Mouse (Mus musculus) MEL (cell line): ENCODE measurements around the gene Fgfr2. TPM values are rescaled to one million over a fixed set of nuclear protein-coding genes. Genes with fewer than 3 reads are reported as not detected.

Source experiments
- DNase-seq: peaks from one replicate; pipeline ENCODE4 v3.0.0; 2011; ENCODE audit warnings: low read depth, low spot score
- H3K27ac ChIP-seq: 2 replicates; pipeline ENCODE4 v1.5.1; 2012; ENCODE audit warnings: low read depth, mild to moderate bottlenecking, control low read depth, low read length, moderate library complexity; ENCODE audit not compliant: control insufficient read depth
- H3K27me3 ChIP-seq, 2 experiments: fragments of 150-350 bp in 1 of 2; sonication (generic) in 1 of 2; 2 replicates each; pipeline ENCODE4 v1.6.1; 2012; ENCODE audit warnings: low read length in 2 of 2, mild to moderate bottlenecking in 2 of 2, improper control_type of control experiment in 1 of 2, moderate library complexity in 1 of 2; ENCODE audit not compliant: insufficient read depth in 2 of 2, control insufficient read depth in 1 of 2
- H3K36me3 ChIP-seq, 2 experiments: 2 replicates each; pipeline ENCODE4 v1.6.1; 2012 to 2014; ENCODE audit warnings: low read length in 2 of 2, improper control_type of control experiment in 1 of 2, inconsistent platforms in 1 of 2, mild to moderate bottlenecking in 1 of 2; ENCODE audit not compliant: insufficient read depth in 2 of 2, control insufficient read depth in 1 of 2
- H3K4me1 ChIP-seq, 2 experiments: fragments of 150-350 bp in 1 of 2; sonication (generic) in 1 of 2; 2 replicates each; pipeline ENCODE4 v1.6.1; 2012; ENCODE audit warnings: low read length in 2 of 2, improper control_type of control experiment in 1 of 2, mild to moderate bottlenecking in 1 of 2; ENCODE audit not compliant: insufficient read depth in 2 of 2, control insufficient read depth in 1 of 2
- H3K4me3 ChIP-seq, 2 experiments: fragments of 150-350 bp in 1 of 2; sonication (generic) in 1 of 2; 2 replicates each; pipeline ENCODE4 v1.5.1; 2012; ENCODE audit warnings: low read depth in 2 of 2, low read length in 2 of 2, mild to moderate bottlenecking in 2 of 2, moderate library complexity in 2 of 2, control low read depth in 1 of 2, improper control_type of control experiment in 1 of 2; ENCODE audit not compliant: control insufficient read depth in 1 of 2, insufficient read depth in 1 of 2
- H3K79me2 ChIP-seq: 2 replicates; pipeline ENCODE4 v1.6.1; 2012; ENCODE audit warnings: mild to moderate bottlenecking, low read length, moderate library complexity; ENCODE audit not compliant: control insufficient read depth, poor library complexity, insufficient read depth
- H3K9ac ChIP-seq: 2 replicates; pipeline ENCODE4 v1.6.1; 2012; ENCODE audit warnings: low read depth, mild to moderate bottlenecking, control low read depth, low read length, moderate library complexity; ENCODE audit not compliant: control insufficient read depth, poor library complexity, severe bottlenecking
- H3K9me3 ChIP-seq: fragments of 150-350 bp; sonication (generic); replicated peaks from 2 replicates; pipeline ENCODE4 v1.6.1; 2012; ENCODE audit warnings: mild to moderate bottlenecking, low read length, improper control_type of control experiment, moderate library complexity; ENCODE audit not compliant: insufficient read depth
- CHD1 ChIP-seq: IDR thresholded peaks from 2 replicates; pipeline ENCODE4 v1.6.1; 2012; ENCODE audit warnings: low read depth, mild to moderate bottlenecking, inconsistent platforms, low read length, improper control_type of control experiment
- CHD2 ChIP-seq: IDR thresholded peaks from 2 replicates; pipeline ENCODE4 v1.6.1; 2011; ENCODE audit warnings: low read length, improper control_type of control experiment
- CTCF ChIP-seq, 3 experiments: IDR thresholded peaks in 2 of 3; conservative IDR thresholded peaks in 1 of 3; 2 replicates each; pipeline ENCODE4 v1.5.1; 2011 to 2012; ENCODE audit warnings: low read length in 3 of 3, low read depth in 2 of 3, mild to moderate bottlenecking in 2 of 3, improper control_type of control experiment in 1 of 3, inconsistent platforms in 1 of 3, mixed read lengths in 1 of 3, moderate library complexity in 1 of 3; ENCODE audit not compliant: control insufficient read depth in 1 of 3, insufficient read depth in 1 of 3, poor library complexity in 1 of 3, severe bottlenecking in 1 of 3
- E2F4 ChIP-seq: IDR thresholded peaks from 2 replicates; pipeline ENCODE4 v1.6.1; 2011; ENCODE audit warnings: low read depth, low read length, improper control_type of control experiment, borderline replicate concordance
- EP300 ChIP-seq, 2 experiments: IDR thresholded peaks; 2 replicates each; pipeline ENCODE4 v1.6.1; 2011; ENCODE audit warnings: improper control_type of control experiment in 2 of 2, low read length in 2 of 2, low read depth in 1 of 2, mild to moderate bottlenecking in 1 of 2
- ETS1 ChIP-seq: IDR thresholded peaks from 2 replicates; pipeline ENCODE4 v1.6.1; 2012; ENCODE audit warnings: low read depth, mild to moderate bottlenecking, inconsistent platforms, low read length, improper control_type of control experiment, moderate library complexity
- JUND ChIP-seq: IDR thresholded peaks from 2 replicates; pipeline ENCODE4 v1.6.1; 2011; ENCODE audit warnings: low read depth, mild to moderate bottlenecking, improper control_type of control experiment, low read length
- MAFK ChIP-seq: IDR thresholded peaks from 2 replicates; pipeline ENCODE4 v1.6.1; 2011; ENCODE audit warnings: low read depth, mild to moderate bottlenecking, low read length, improper control_type of control experiment, borderline replicate concordance
- MAX ChIP-seq: IDR thresholded peaks from 2 replicates; pipeline ENCODE4 v1.6.1; 2011; ENCODE audit warnings: low read length, improper control_type of control experiment
- MYB ChIP-seq: IDR thresholded peaks from 2 replicates; pipeline ENCODE4 v1.6.1; 2011; ENCODE audit warnings: mild to moderate bottlenecking, low read depth, low read length, improper control_type of control experiment
- MYC ChIP-seq: IDR thresholded peaks from 2 replicates; pipeline ENCODE4 v1.6.1; 2011; ENCODE audit warnings: low read depth, mild to moderate bottlenecking, low read length, improper control_type of control experiment, moderate library complexity
- NELFE ChIP-seq: IDR thresholded peaks from 2 replicates; pipeline ENCODE4 v1.6.1; 2011; ENCODE audit warnings: low read depth, low read length, improper control_type of control experiment
- POLR2A ChIP-seq, 2 experiments: IDR thresholded peaks; 2 replicates each; pipeline ENCODE4 v1.6.1; 2011 to 2012; ENCODE audit warnings: low read length in 2 of 2, mild to moderate bottlenecking in 2 of 2, control low read depth in 1 of 2, improper control_type of control experiment in 1 of 2, low read depth in 1 of 2, moderate library complexity in 1 of 2; ENCODE audit not compliant: control insufficient read depth in 1 of 2, insufficient read depth in 1 of 2, poor library complexity in 1 of 2
- POLR2AphosphoS5 ChIP-seq: IDR thresholded peaks from 2 replicates; pipeline ENCODE4 v1.6.1; 2012; ENCODE audit warnings: low read depth, borderline replicate concordance, mild to moderate bottlenecking, inconsistent platforms, low read length, moderate library complexity, mixed read lengths
- RAD21 ChIP-seq: IDR thresholded peaks from 2 replicates; pipeline ENCODE4 v1.6.1; 2011; ENCODE audit warnings: mild to moderate bottlenecking, low read depth, low read length, improper control_type of control experiment
- SIN3A ChIP-seq: IDR thresholded peaks from 2 replicates; pipeline ENCODE4 v1.6.1; 2012; ENCODE audit warnings: low read length, improper control_type of control experiment, inconsistent platforms
- SMC3 ChIP-seq: IDR thresholded peaks from 2 replicates; pipeline ENCODE4 v1.6.1; 2011; ENCODE audit warnings: low read depth, low read length, improper control_type of control experiment
- TBP ChIP-seq: IDR thresholded peaks from 2 replicates; pipeline ENCODE4 v1.8.0; 2011; ENCODE audit warnings: low read depth, low read length, improper control_type of control experiment
- USF1 ChIP-seq: IDR thresholded peaks from 2 replicates; pipeline ENCODE4 v1.6.1; 2014; ENCODE audit warnings: low read depth, mild to moderate bottlenecking, inconsistent platforms, low read length, improper control_type of control experiment, moderate library complexity
- ZC3H11A ChIP-seq: IDR thresholded peaks from 2 replicates; pipeline ENCODE4 v1.6.1; 2012; ENCODE audit warnings: low read depth, mild to moderate bottlenecking, inconsistent platforms, low read length, improper control_type of control experiment
- polyA plus RNA-seq, 2 experiments: library from polyadenylated mRNA; stranded (reverse) in 1 of 2; unstranded in 1 of 2; fragments of >175 nt in 1 of 2; fragments of >200 nt in 1 of 2; gene quantifications; 2 replicates each; pipeline versions ENCODE4 v1.2.1 to v1.2.4; 2012; ENCODE audit warnings: low replicate concordance in 2 of 2, low read depth in 1 of 2; ENCODE audit not compliant: insufficient read length in 2 of 2, insufficient read depth in 1 of 2, missing spikeins in 1 of 2
- total RNA-seq: library from RNA; depleted of rRNA; stranded (reverse); fragments of 300-350 nt; gene quantifications from 2 replicates; pipeline ENCODE4 v1.2.3, GENCODE M21; 2012

Gene Fgfr2
- total and polyA plus RNA-seq, 3 experiments = not detected

- Histone ChIP-seq H3K4me3 (no peak overlapping the region), H3K9ac (no peak overlapping the region), H3K4me1 (no peaks in the 10 kb centered on the region), H3K79me2 (no peaks in the 10 kb centered on the region), H3K9me3 (no peaks in the 10 kb centered on the region), H3K27ac (no peak overlapping the region), H3K27me3 (no peaks in the 10 kb centered on the region), H3K36me3 (peaks cover 0 to 1% of the 10 kb centered on the region in 2 experiments; a peak in 2 of 4 replicates)
- no peak for DNase-seq
- TF ChIP-seq MYC (no peak), CTCF (IDR thresholded peaks at IDR 0.05 in 2 of 3, conservative IDR thresholded peaks at IDR 0.05 in 1 of 3; ENCODE audit: control insufficient read depth in 1 of 3, insufficient read depth in 1 of 3, low read depth in 2 of 3, low read length in 3 of 3, poor library complexity in 1 of 3, severe bottlenecking in 1 of 3) (peak in 1 of 3 experiments; percentile 22; a peak in 1 of 6 replicates)
Measured at GRCm38 (mm10) chr7:132999061-132999460, 124.1 kb downstream of the Fgfr2 start.

DNA sequence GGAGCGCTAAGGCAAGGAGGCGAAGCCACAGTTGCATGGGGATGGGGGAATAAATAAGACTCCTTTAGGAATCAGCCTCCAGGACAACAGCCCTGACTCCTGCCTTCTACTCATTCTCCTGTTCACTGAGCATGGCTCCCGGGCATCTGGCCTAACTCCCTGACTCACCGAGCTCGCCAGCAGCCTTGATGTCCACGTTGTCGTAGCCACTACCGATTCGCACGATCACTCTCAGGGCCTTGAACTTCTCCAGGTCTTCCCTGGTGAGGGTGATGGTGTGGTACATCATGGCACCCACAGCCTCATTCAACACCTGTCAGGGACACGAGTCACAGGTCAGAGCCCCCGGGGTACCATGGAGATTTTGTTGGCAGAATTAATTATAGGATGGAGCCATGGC lies 124.5 kb downstream of the Fgfr2 start:
- Histone ChIP-seq H3K79me2 (no peaks in the 10 kb centered on the region), H3K9ac (no peak overlapping the region), H3K27ac (no peak overlapping the region), H3K4me1 (no peaks in the 10 kb centered on the region), H3K4me3 (no peak overlapping the region), H3K36me3 (peaks cover 0 to 1% of the 10 kb centered on the region in 2 experiments; a peak in 2 of 4 replicates), H3K27me3 (no peaks in the 10 kb centered on the region), H3K9me3 (no peaks in the 10 kb centered on the region)
- no peak for TF ChIP-seq CHD1
- no peak for TF ChIP-seq SIN3A
- no peak for TF ChIP-seq MAX
- no peak for TF ChIP-seq CHD2
- DNase-seq = no peak

GRCm38 (mm10) chr7:132996391-132996790 lies 126.8 kb downstream of the Fgfr2 start:
- H3K27ac ChIP-seq = no peak overlapping the region
- no peaks in the 10 kb centered on the region for H3K79me2 ChIP-seq
- H3K9me3 ChIP-seq = no peaks in the 10 kb centered on the region
- no peaks in the 10 kb centered on the region for H3K4me1 ChIP-seq
- H3K9ac ChIP-seq = no peak overlapping the region
- no peaks in the 10 kb centered on the region for H3K27me3 ChIP-seq
- no peak overlapping the region for H3K4me3 ChIP-seq
- peaks cover 0 to 8% of the 10 kb centered on the region in 2 experiments; a peak in 2 of 4 replicates for H3K36me3 ChIP-seq
- peak; percentile 42 for DNase-seq
- TF ChIP-seq TBP (no peak), MAX (no peak), CTCF (IDR thresholded peaks at IDR 0.05 in 2 of 3, conservative IDR thresholded peaks at IDR 0.05 in 1 of 3; ENCODE audit: control insufficient read depth in 1 of 3, insufficient read depth in 1 of 3, low read depth in 2 of 3, low read length in 3 of 3, poor library complexity in 1 of 3, severe bottlenecking in 1 of 3) (peak; percentile 47 to 60 (median 56)), RAD21 (peak; percentile 43), ETS1 (no peak), MAFK (no peak), ZC3H11A (peak; percentile 18; the same call in 1 of the 2 replicates), POLR2A (IDR thresholded peaks at IDR 0.05; ENCODE audit: control insufficient read depth in 1 of 2, insufficient read depth in 1 of 2, low read depth in 1 of 2, low read length in 2 of 2, poor library complexity in 1 of 2) (no peak), MYB (no peak), EP300 (IDR thresholded peaks at IDR 0.05; ENCODE audit: low read depth in 1 of 2, low read length in 2 of 2) (no peak), USF1 (peak; percentile 29; the same call in 1 of the 2 replicates), E2F4 (no peak), SMC3 (peak; percentile 61), JUND (no peak), POLR2AphosphoS5 (no peak), NELFE (no peak)
- TF ChIP-seq, all 39 proteins: peak for 5
